Mouse (Mus musculus): Measurements from ENCODE around the gene H2-Ke6. TPM values are rescaled to one million over a fixed set of nuclear protein-coding genes. Genes with fewer than 3 reads are reported as not detected.
"Not testable (repeated sequence)": the region's sequence is repeated elsewhere in the genome, so short reads cannot be mapped to it uniquely, and the experiment has no call there.

The H2-Ke6 gene
- polyA plus RNA-seq, 1 experiment from 2014 or later: 57.7 TPM

GRCm38 (mm10) chr17:33995651-33996050 lies 32.2 kb downstream of the H2-Ke6 start:
- peaks cover 7% of the 10 kb centered on the region; the same call in 1 of the 2 replicates for H3K27me3 ChIP-seq (ENCODE audit: control insufficient read depth, insufficient read depth, low read length)
- ATAC-seq (ENCODE audit: insufficient number of reproducible peaks, insufficient read depth, low FRiP score, low read depth): no peak

GRCm38 (mm10) chr17:33994959-33995358 lies 32.9 kb downstream of the H2-Ke6 start:
- 79% methylated on average over 8 of the region's 8 CpGs for WGBS
- Histone ChIP-seq H3K9me3 (ENCODE audit: control insufficient read depth, low read length) (no peaks in the 10 kb centered on the region), H3K36me3 (ENCODE audit: control insufficient read depth, insufficient read depth, low read length) (no peaks in the 10 kb centered on the region), H3K27ac (replicated peaks in 1 of 2; ENCODE audit: control insufficient read depth in 1 of 2, insufficient read depth in 1 of 2, low read depth in 2 of 2, low read length in 2 of 2) (no peak overlapping the region), H3K27me3 (ENCODE audit: control insufficient read depth, insufficient read depth, low read length) (peaks cover 2% of the 10 kb centered on the region; the same call in 1 of the 2 replicates), H3K4me1 (ENCODE audit: control insufficient read depth in 2 of 2, insufficient read depth in 2 of 2, low read length in 2 of 2) (peaks cover 0 to 1% of the 10 kb centered on the region in 2 experiments; a peak in 1 of 4 replicates), H3K4me2 (ENCODE audit: low read length) (no peak overlapping the region), H3K4me3 (ENCODE audit: control insufficient read depth in 1 of 2, insufficient read depth in 1 of 2, low read depth in 1 of 2, low read length in 2 of 2) (no peak overlapping the region), H3K9ac (ENCODE audit: low read length) (no peak overlapping the region)
- ATAC-seq (ENCODE audit: insufficient number of reproducible peaks, insufficient read depth, low FRiP score, low read depth): no peak

More at GRCm38 (mm10) chr17:33995651-33996050, 32.2 kb downstream of the H2-Ke6 start:
- H3K9ac ChIP-seq (ENCODE audit: low read length): no peak overlapping the region
- no peaks in the 10 kb centered on the region for H3K9me3 ChIP-seq (ENCODE audit: control insufficient read depth, low read length)
- no peak overlapping the region for H3K27ac ChIP-seq (replicated peaks in 1 of 2; ENCODE audit: control insufficient read depth in 1 of 2, insufficient read depth in 1 of 2, low read depth in 2 of 2, low read length in 2 of 2)
- no peaks in the 10 kb centered on the region for H3K36me3 ChIP-seq (ENCODE audit: control insufficient read depth, insufficient read depth, low read length)
- 44% methylated on average over 3 of the region's 3 CpGs for WGBS
- no peak overlapping the region for H3K4me2 ChIP-seq (ENCODE audit: low read length)
- H3K4me1 ChIP-seq (ENCODE audit: control insufficient read depth in 2 of 2, insufficient read depth in 2 of 2, low read length in 2 of 2): peaks cover 0 to 2% of the 10 kb centered on the region in 2 experiments; a peak in 1 of 4 replicates
- no peak overlapping the region for H3K4me3 ChIP-seq (ENCODE audit: control insufficient read depth in 1 of 2, insufficient read depth in 1 of 2, low read depth in 1 of 2, low read length in 2 of 2)

- H3K9ac ChIP-seq (ENCODE audit: low read length): no peak overlapping the region
- no peaks in the 10 kb centered on the region for H3K36me3 ChIP-seq (ENCODE audit: control insufficient read depth, insufficient read depth, low read length)
- H3K4me3 ChIP-seq (ENCODE audit: control insufficient read depth in 1 of 2, insufficient read depth in 1 of 2, low read depth in 1 of 2, low read length in 2 of 2): no peak overlapping the region
- no peaks in the 10 kb centered on the region for H3K4me1 ChIP-seq (ENCODE audit: control insufficient read depth in 2 of 2, insufficient read depth in 2 of 2, low read length in 2 of 2)
- H3K27me3 ChIP-seq (ENCODE audit: control insufficient read depth, insufficient read depth, low read length): peaks cover 7% of the 10 kb centered on the region; the same call in 1 of the 2 replicates
- no peak for ATAC-seq (ENCODE audit: insufficient number of reproducible peaks, insufficient read depth, low FRiP score, low read depth)
- WGBS: 29% methylated on average over 10 of the region's 10 CpGs
- no peaks in the 10 kb centered on the region for H3K9me3 ChIP-seq (ENCODE audit: control insufficient read depth, low read length)
- H3K27ac ChIP-seq (replicated peaks in 1 of 2; ENCODE audit: control insufficient read depth in 1 of 2, insufficient read depth in 1 of 2, low read depth in 2 of 2, low read length in 2 of 2): no peak overlapping the region
- no peak overlapping the region for H3K4me2 ChIP-seq (ENCODE audit: low read length)
Observed at GRCm38 (mm10) chr17:33991788-33992664, 35.8 kb downstream of the H2-Ke6 start.

GRCm38 (mm10) chr17:33982136-33982535 lies 45.7 kb downstream of the H2-Ke6 start:
- not testable (repeated sequence) for ATAC-seq (ENCODE audit: insufficient number of reproducible peaks, insufficient read depth, low FRiP score, low read depth); H3K4me3 ChIP-seq (ENCODE audit: control insufficient read depth in 1 of 2, insufficient read depth in 1 of 2, low read depth in 1 of 2, low read length in 2 of 2); H3K27ac ChIP-seq (replicated peaks in 1 of 2; ENCODE audit: control insufficient read depth in 1 of 2, insufficient read depth in 1 of 2, low read depth in 2 of 2, low read length in 2 of 2); H3K36me3 ChIP-seq (ENCODE audit: control insufficient read depth, insufficient read depth, low read length); H3K9ac ChIP-seq (ENCODE audit: low read length); H3K9me3 ChIP-seq (ENCODE audit: control insufficient read depth, low read length)
- Histone ChIP-seq H3K4me2 (ENCODE audit: low read length) (peak overlapping the region; percentile 68), H3K4me1 (ENCODE audit: control insufficient read depth in 2 of 2, insufficient read depth in 2 of 2, low read length in 2 of 2) (peaks cover 11 to 12% of the 10 kb centered on the region in 2 experiments; a peak in 2 of 4 replicates), H3K27me3 (ENCODE audit: control insufficient read depth, insufficient read depth, low read length) (peaks cover 32% of the 10 kb centered on the region)
- WGBS: 9% methylated on average over 8 of the region's 8 CpGs

GRCm38 (mm10) chr17:33981192-33981909 lies 46.5 kb downstream of the H2-Ke6 start:
- ATAC-seq (ENCODE audit: insufficient number of reproducible peaks, insufficient read depth, low FRiP score, low read depth): peak; percentile 79
- Histone ChIP-seq H3K4me2 (ENCODE audit: low read length) (peak overlapping the region; percentile 68), H3K27me3 (ENCODE audit: control insufficient read depth, insufficient read depth, low read length) (peaks cover 39% of the 10 kb centered on the region), H3K4me3 (ENCODE audit: control insufficient read depth in 1 of 2, insufficient read depth in 1 of 2, low read depth in 1 of 2, low read length in 2 of 2) (peak overlapping the region; percentile 43 to 58), H3K9ac (ENCODE audit: low read length) (peak overlapping the region; percentile 67), H3K27ac (replicated peaks in 1 of 2; ENCODE audit: control insufficient read depth in 1 of 2, insufficient read depth in 1 of 2, low read depth in 2 of 2, low read length in 2 of 2) (peak overlapping the region; percentile 63 to 71), H3K4me1 (ENCODE audit: control insufficient read depth in 2 of 2, insufficient read depth in 2 of 2, low read length in 2 of 2) (peaks cover 11 to 12% of the 10 kb centered on the region in 2 experiments; a peak in 2 of 4 replicates)
- not testable (repeated sequence) for H3K36me3 ChIP-seq (ENCODE audit: control insufficient read depth, insufficient read depth, low read length); H3K9me3 ChIP-seq (ENCODE audit: control insufficient read depth, low read length)
- WGBS: under 1% methylated on average over 27 of the region's 27 CpGs

- 69% methylated on average over 19 of the region's 19 CpGs for WGBS
- H3K4me2 ChIP-seq (ENCODE audit: low read length): peak overlapping the region; percentile 68
- ATAC-seq (ENCODE audit: insufficient number of reproducible peaks, insufficient read depth, low FRiP score, low read depth): no peak
- no peaks in the 10 kb centered on the region for H3K9me3 ChIP-seq (ENCODE audit: control insufficient read depth, low read length)
- H3K27me3 ChIP-seq (ENCODE audit: control insufficient read depth, insufficient read depth, low read length): peaks cover 44% of the 10 kb centered on the region
- H3K27ac ChIP-seq (replicated peaks in 1 of 2; ENCODE audit: control insufficient read depth in 1 of 2, insufficient read depth in 1 of 2, low read depth in 2 of 2, low read length in 2 of 2): 0 out of 4 replicates have a peak overlapping the region, but pooled peaks of 1 of the 2 experiments have one; percentile 47
- H3K9ac ChIP-seq (ENCODE audit: low read length): no peak overlapping the region
- H3K4me1 ChIP-seq (ENCODE audit: control insufficient read depth in 2 of 2, insufficient read depth in 2 of 2, low read length in 2 of 2): peaks cover 11 to 12% of the 10 kb centered on the region in 2 experiments; a peak in 2 of 4 replicates
- no peaks in the 10 kb centered on the region for H3K36me3 ChIP-seq (ENCODE audit: control insufficient read depth, insufficient read depth, low read length)
- no peak overlapping the region for H3K4me3 ChIP-seq (ENCODE audit: control insufficient read depth in 1 of 2, insufficient read depth in 1 of 2, low read depth in 1 of 2, low read length in 2 of 2)
Observed at GRCm38 (mm10) chr17:33980181-33981035, 47.5 kb downstream of the H2-Ke6 start.
